Comparison of ENCODE assay signal across 22 mouse cellular contexts in genomic region chr17:27508002-27508401, GRCm38 (mm10). TPM values are rescaled to one million over a fixed set of nuclear protein-coding genes. Genes with fewer than 3 reads are reported as not detected.
DNase-seq lines count a peak whose midpoint lies in the region; ATAC-seq and TF ChIP-seq lines count a peak whose summit lies in the region.
"Had no signal": no experiment of that assay in that cellular context is flagged by ENCODE, and none has a peak within 500 bp of the region (broad histone marks: within the 10 kb centered on the region; RNA-seq: fewer than 3 reads in every experiment).

No protein-coding gene starts in this region.

- TF ChIP-seq CTCF in cerebellum, adult 2 months (IDR thresholded peaks at IDR 0.05; ENCODE audit: borderline replicate concordance, insufficient read depth, low read depth, low read length): no peak

- ATAC-seq in forebrain, embryonic 16.5 days: no peak
- ATAC-seq in hindbrain, embryonic 13.5 days (ENCODE audit: low FRiP score): no peak
- ATAC-seq in hindbrain, embryonic 11.5 days (ENCODE audit: low FRiP score): no peak
- ATAC-seq in midbrain, embryonic 14.5 days (ENCODE audit: low FRiP score, low TSS enrichment): no peak
- ATAC-seq: activated CD4-positive, CD25-positive, alpha-beta regulatory T cell, adult 4 months; CD4-positive, CD25-positive, alpha-beta regulatory T cell, adult 4 months; forebrain, embryonic 14.5 days; forebrain, postnatal 0 days; Patski had no signal

- no peaks in the 10 kb centered on the region for H3K9me3 ChIP-seq in forebrain, embryonic 10.5 days
- H3K9me3 ChIP-seq in forebrain, embryonic 16.5 days (ENCODE audit: control insufficient read depth, low read length): no peaks in the 10 kb centered on the region
- H3K9me3 ChIP-seq in hindbrain, embryonic 13.5 days: no peaks in the 10 kb centered on the region
- H3K9me3 ChIP-seq in hindbrain, embryonic 11.5 days (ENCODE audit: control insufficient read depth, low read length): no peaks in the 10 kb centered on the region
- no peaks in the 10 kb centered on the region for H3K9me3 ChIP-seq in midbrain, embryonic 10.5 days (replicated peaks)
- H3K9me3 ChIP-seq in midbrain, embryonic 14.5 days (ENCODE audit: control insufficient read depth, low read length): no peaks in the 10 kb centered on the region
- H3K9me3 ChIP-seq: embryonic facial prominence, embryonic 10.5 days; embryonic facial prominence, embryonic 12.5 days; forebrain, embryonic 12.5 days had no signal

- peaks cover 47% of the 10 kb centered on the region for H3K4me1 ChIP-seq in cerebellum, adult 2 months (ENCODE audit: control insufficient read depth, insufficient read depth, low read length)
- peaks cover 97% of the 10 kb centered on the region for H3K4me1 ChIP-seq in forebrain, embryonic 10.5 days
- peaks cover 16% of the 10 kb centered on the region for H3K4me1 ChIP-seq in forebrain, embryonic 16.5 days (replicated peaks; ENCODE audit: control insufficient read depth, insufficient read depth, low read length)
- peaks cover 89% of the 10 kb centered on the region for H3K4me1 ChIP-seq in hindbrain, embryonic 13.5 days (replicated peaks)
- peaks cover 20% of the 10 kb centered on the region for H3K4me1 ChIP-seq in hindbrain, embryonic 11.5 days (replicated peaks; ENCODE audit: control insufficient read depth, insufficient read depth, low read length)
- H3K4me1 ChIP-seq in midbrain, embryonic 10.5 days: peaks cover 100% of the 10 kb centered on the region
- peaks cover 43% of the 10 kb centered on the region for H3K4me1 ChIP-seq in midbrain, embryonic 14.5 days (ENCODE audit: control insufficient read depth, insufficient read depth, low read length)

- no peak for TF ChIP-seq POLR2A in cerebellum, adult 2 months (IDR thresholded peaks at IDR 0.05; ENCODE audit: borderline replicate concordance, insufficient read depth, low read length)

- DNase-seq in cerebellum, adult 2 months: peak; percentile 55 to 60
- DNase-seq in cerebellum, postnatal 10 days: no peak
- no peak for DNase-seq in forebrain, embryonic 10.5 days (ENCODE audit: extremely low spot score, low spot score)
- no peak for DNase-seq in hindbrain, embryonic 11.5 days (ENCODE audit: low spot score)
- no peak for DNase-seq in midbrain, embryonic 10.5 days (ENCODE audit: low spot score)
- no peak for DNase-seq in midbrain, embryonic 14.5 days
- DNase-seq: adrenal gland, adult 8-10 months; adrenal gland, postnatal 14 days; adrenal gland, postnatal 36 days; B cell, adult 2 months; cerebellum, adult 9-11 months; forebrain, postnatal 0 days had no signal

- H3K4me2 ChIP-seq in forebrain, embryonic 16.5 days (ENCODE audit: low read length): no peak overlapping the region
- H3K4me2 ChIP-seq in hindbrain, embryonic 13.5 days: no peak overlapping the region
- H3K4me2 ChIP-seq in hindbrain, embryonic 11.5 days (replicated peaks; ENCODE audit: low read depth, low read length): no peak overlapping the region
- H3K4me2 ChIP-seq in midbrain, embryonic 14.5 days (ENCODE audit: low read length): no peak overlapping the region
- H3K4me2 ChIP-seq: embryonic facial prominence, embryonic 12.5 days; forebrain, embryonic 12.5 days had no signal

- H3K9ac ChIP-seq in forebrain, embryonic 16.5 days (replicated peaks; ENCODE audit: low read depth, low read length): no peak overlapping the region
- peak overlapping the region; percentile 24; the same call in 1 of the 2 replicates for H3K9ac ChIP-seq in hindbrain, embryonic 13.5 days
- no peak overlapping the region for H3K9ac ChIP-seq in hindbrain, embryonic 11.5 days (ENCODE audit: low read depth, low read length)
- no peak overlapping the region for H3K9ac ChIP-seq in midbrain, embryonic 14.5 days (replicated peaks; ENCODE audit: low read length)
- H3K9ac ChIP-seq: embryonic facial prominence, embryonic 12.5 days; forebrain, embryonic 12.5 days; forebrain, postnatal 0 days had no signal

- no peaks in the 10 kb centered on the region for H3K27me3 ChIP-seq in cerebellum, adult 2 months (ENCODE audit: control insufficient read depth, insufficient read depth, low read length)
- H3K27me3 ChIP-seq in forebrain, embryonic 10.5 days (ENCODE audit: poor library complexity, severe bottlenecking): peaks cover 98% of the 10 kb centered on the region
- H3K27me3 ChIP-seq in forebrain, embryonic 16.5 days (replicated peaks; ENCODE audit: control insufficient read depth, insufficient read depth, low read length): peaks cover 15% of the 10 kb centered on the region
- H3K27me3 ChIP-seq in hindbrain, embryonic 13.5 days: peaks cover 55% of the 10 kb centered on the region
- peaks cover 16% of the 10 kb centered on the region for H3K27me3 ChIP-seq in hindbrain, embryonic 11.5 days (ENCODE audit: control insufficient read depth, insufficient read depth, low read length)
- peaks cover 87% of the 10 kb centered on the region for H3K27me3 ChIP-seq in midbrain, embryonic 10.5 days (ENCODE audit: low read depth, poor library complexity, severe bottlenecking)
- H3K27me3 ChIP-seq in midbrain, embryonic 14.5 days (ENCODE audit: control insufficient read depth, insufficient read depth, low read length): peaks cover 5% of the 10 kb centered on the region; the same call in 1 of the 2 replicates

- 15% methylated on average over 12 of the region's 12 CpGs for WGBS in cerebellum, adult 2 months
- WGBS in forebrain, embryonic 10.5 days: 73% methylated on average over 12 of the region's 12 CpGs
- WGBS in forebrain, embryonic 16.5 days: 70% methylated on average over 12 of the region's 12 CpGs
- WGBS in hindbrain, embryonic 13.5 days: 42% methylated on average over 12 of the region's 12 CpGs
- 42% methylated on average over 12 of the region's 12 CpGs for WGBS in hindbrain, embryonic 11.5 days
- WGBS in midbrain, embryonic 10.5 days: 56% methylated on average over 12 of the region's 12 CpGs
- WGBS in midbrain, embryonic 14.5 days: 34% methylated on average over 12 of the region's 12 CpGs

- H3K4me3 ChIP-seq in cerebellum, adult 2 months (replicated peaks; ENCODE audit: insufficient read depth, low read depth, low read length): peak overlapping the region; percentile 81
- no peak overlapping the region for H3K4me3 ChIP-seq in forebrain, embryonic 10.5 days
- no peak overlapping the region for H3K4me3 ChIP-seq in forebrain, embryonic 16.5 days (replicated peaks; ENCODE audit: low read length)
- H3K4me3 ChIP-seq in hindbrain, embryonic 13.5 days: no peak overlapping the region
- H3K4me3 ChIP-seq in hindbrain, embryonic 11.5 days (ENCODE audit: low read depth, low read length): no peak overlapping the region
- H3K4me3 ChIP-seq in midbrain, embryonic 10.5 days: no peak overlapping the region
- no peak overlapping the region for H3K4me3 ChIP-seq in midbrain, embryonic 14.5 days (replicated peaks; ENCODE audit: low read depth, low read length)
- H3K4me3 ChIP-seq: embryonic facial prominence, embryonic 10.5 days; embryonic facial prominence, embryonic 12.5 days; forebrain, embryonic 12.5 days had no signal

- peak overlapping the region; percentile 98 for H3K27ac ChIP-seq in cerebellum, adult 2 months (ENCODE audit: insufficient read depth, low read length)
- H3K27ac ChIP-seq in forebrain, embryonic 10.5 days: peak overlapping the region; percentile 3; the same call in 1 of the 2 replicates
- no peak overlapping the region for H3K27ac ChIP-seq in forebrain, embryonic 16.5 days (ENCODE audit: low read length)
- no peak overlapping the region for H3K27ac ChIP-seq in hindbrain, embryonic 13.5 days
- no peak overlapping the region for H3K27ac ChIP-seq in hindbrain, embryonic 11.5 days (ENCODE audit: low read depth, low read length)
- peak overlapping the region; percentile 95 for H3K27ac ChIP-seq in midbrain, embryonic 10.5 days (replicated peaks)
- no peak overlapping the region for H3K27ac ChIP-seq in midbrain, embryonic 14.5 days (replicated peaks; ENCODE audit: low read depth, low read length)
- H3K27ac ChIP-seq: embryonic facial prominence, embryonic 10.5 days; embryonic facial prominence, embryonic 12.5 days; forebrain, embryonic 12.5 days had no signal

- H3K36me3 ChIP-seq in forebrain, embryonic 10.5 days (replicated peaks): no peaks in the 10 kb centered on the region
- no peaks in the 10 kb centered on the region for H3K36me3 ChIP-seq in forebrain, embryonic 16.5 days (ENCODE audit: control insufficient read depth, insufficient read depth)
- H3K36me3 ChIP-seq in hindbrain, embryonic 13.5 days: no peaks in the 10 kb centered on the region
- no peaks in the 10 kb centered on the region for H3K36me3 ChIP-seq in hindbrain, embryonic 11.5 days (ENCODE audit: control insufficient read depth, insufficient read depth, low read length)
- H3K36me3 ChIP-seq in midbrain, embryonic 10.5 days: no peaks in the 10 kb centered on the region
- no peaks in the 10 kb centered on the region for H3K36me3 ChIP-seq in midbrain, embryonic 14.5 days (ENCODE audit: control insufficient read depth, insufficient read depth, low read length)
- H3K36me3 ChIP-seq: embryonic facial prominence, embryonic 10.5 days; embryonic facial prominence, embryonic 12.5 days; forebrain, embryonic 12.5 days; G1E had no signal

RNA-seq across cellular contexts. Expression of gene Grm4, which starts 13.2 kb away (rescaled TPM):
- polyA plus RNA-seq in cerebellum, adult 2 months (2012; rRNA removed): 310 and 403 TPM in 2 replicates
- 0.61 and 0.73 TPM in 2 replicates for polyA plus RNA-seq in forebrain, embryonic 10.5 days (2016; fragmentation: Nextera tagmentation; extraction: Ambion mirVana)
- polyA plus RNA-seq in forebrain, embryonic 16.5 days (2015; fragmentation: Nextera tagmentation; extraction: Ambion mirVana): 3.0 and 4.0 TPM in 2 replicates
- polyA plus RNA-seq in hindbrain, embryonic 13.5 days (2015; fragmentation: Nextera tagmentation; extraction: Ambion mirVana): 4.8 and 5.2 TPM in 2 replicates
- polyA plus RNA-seq in hindbrain, embryonic 11.5 days (2014; fragmentation: Nextera tagmentation; extraction: Ambion mirVana): 2.5 and 3.6 TPM in 2 replicates
- polyA plus RNA-seq in midbrain, embryonic 10.5 days (2016; fragmentation: Nextera tagmentation; extraction: Ambion mirVana): 2.8 and 3.5 TPM in 2 replicates
- 9.8 and 10.1 TPM in 2 replicates for polyA plus RNA-seq in midbrain, embryonic 14.5 days (2014; fragmentation: Nextera tagmentation; extraction: Ambion mirVana)
- polyA plus RNA-seq: CD4-positive, CD25-positive, alpha-beta regulatory T cell, adult 4 months; G1E had no signal

RNA-seq across cellular contexts. Expression of gene Hmga1, which starts 48.3 kb away (rescaled TPM):
- polyA plus RNA-seq in cerebellum, adult 2 months (2012; rRNA removed): 124 and 133 TPM in 2 replicates
- 821 and 911 TPM in 2 replicates for polyA plus RNA-seq in forebrain, embryonic 10.5 days (2016; fragmentation: Nextera tagmentation; extraction: Ambion mirVana)
- polyA plus RNA-seq in forebrain, embryonic 16.5 days (2015; fragmentation: Nextera tagmentation; extraction: Ambion mirVana): 107 and 113 TPM in 2 replicates
- polyA plus RNA-seq in hindbrain, embryonic 13.5 days (2015; fragmentation: Nextera tagmentation; extraction: Ambion mirVana): 113 and 126 TPM in 2 replicates
- polyA plus RNA-seq in hindbrain, embryonic 11.5 days (2014; fragmentation: Nextera tagmentation; extraction: Ambion mirVana): 305 and 319 TPM in 2 replicates
- 620 and 831 TPM in 2 replicates for polyA plus RNA-seq in midbrain, embryonic 10.5 days (2016; fragmentation: Nextera tagmentation; extraction: Ambion mirVana)
- 134 and 143 TPM in 2 replicates for polyA plus RNA-seq in midbrain, embryonic 14.5 days (2014; fragmentation: Nextera tagmentation; extraction: Ambion mirVana)

RNA-seq across cellular contexts. Expression of gene AI413582, which starts 57.6 kb away (rescaled TPM):
- 98.9 and 104 TPM in 2 replicates for polyA plus RNA-seq in cerebellum, adult 2 months (2012; rRNA removed)
- 12.5 and 12.7 TPM in 2 replicates for polyA plus RNA-seq in forebrain, embryonic 10.5 days (2016; fragmentation: Nextera tagmentation; extraction: Ambion mirVana)
- polyA plus RNA-seq in forebrain, embryonic 16.5 days (2015; fragmentation: Nextera tagmentation; extraction: Ambion mirVana): 31.9 and 49.8 TPM in 2 replicates
- 43.5 and 44.8 TPM in 2 replicates for polyA plus RNA-seq in hindbrain, embryonic 13.5 days (2015; fragmentation: Nextera tagmentation; extraction: Ambion mirVana)
- polyA plus RNA-seq in hindbrain, embryonic 11.5 days (2014; fragmentation: Nextera tagmentation; extraction: Ambion mirVana): 17.1 and 19.0 TPM in 2 replicates
- 16.4 and 19.2 TPM in 2 replicates for polyA plus RNA-seq in midbrain, embryonic 10.5 days (2016; fragmentation: Nextera tagmentation; extraction: Ambion mirVana)
- 51.9 and 74.5 TPM in 2 replicates for polyA plus RNA-seq in midbrain, embryonic 14.5 days (2014; fragmentation: Nextera tagmentation; extraction: Ambion mirVana)

Comparison
In these comparisons a context has a peak if more than half of its experiments do, and no peak if none do; other contexts are left out.
1. DNase-seq: peak in cerebellum, adult 2 months (2 of 2); none in cerebellum, postnatal 10 days (0 of 2), forebrain, embryonic 10.5 days (single experiment), hindbrain, embryonic 11.5 days (single experiment), midbrain, embryonic 10.5 days (single experiment) and midbrain, embryonic 14.5 days (single experiment).
2. H3K27ac ChIP-seq: peak in cerebellum, adult 2 months (single experiment), forebrain, embryonic 10.5 days (single experiment) and midbrain, embryonic 10.5 days (single experiment); none in forebrain, embryonic 16.5 days (single experiment), hindbrain, embryonic 13.5 days (single experiment), hindbrain, embryonic 11.5 days (single experiment) and midbrain, embryonic 14.5 days (single experiment).
3. RNA of gene Grm4, which starts 13.2 kb away (polyA plus RNA-seq): 310 to 403 TPM in cerebellum, adult 2 months; 9.8 to 10.1 TPM in midbrain, embryonic 14.5 days, 4.8 to 5.2 TPM in hindbrain, embryonic 13.5 days, 3.0 to 4.0 TPM in forebrain, embryonic 16.5 days, 2.5 to 3.6 TPM in hindbrain, embryonic 11.5 days, 2.8 to 3.5 TPM in midbrain, embryonic 10.5 days and 0.61 to 0.73 TPM in forebrain, embryonic 10.5 days; every median in the first group is over 10 times any median in the second.